Mouse (Mus musculus): Measurements from ENCODE around the gene Iqch.
A peak's percentile ranks its signal among the peaks of the same experiment; 100 is the strongest.

Gene Iqch

GRCm38 (mm10) chr9:63495786-63496185, 106.5 kb downstream of the Iqch start:
- DNase-seq (ENCODE audit: low spot score in 2 of 2) = no peak

GRCm38 (mm10) chr9:63493746-63494145, 108.5 kb downstream of the Iqch start:
- no peak for DNase-seq (ENCODE audit: low spot score in 2 of 2)

GRCm38 (mm10) chr9:63492291-63492690, 110.0 kb downstream of the Iqch start:
- DNase-seq (ENCODE audit: low spot score in 2 of 2) = no peak

- no peak for DNase-seq (ENCODE audit: low spot score in 2 of 2)
Measured at GRCm38 (mm10) chr9:63490521-63491307, 111.6 kb downstream of the Iqch start.

- DNase-seq (ENCODE audit: low spot score in 2 of 2) = no peak
Measured at GRCm38 (mm10) chr9:63489156-63489555, 113.1 kb downstream of the Iqch start.

GRCm38 (mm10) chr9:63465561-63465960, 136.7 kb downstream of the Iqch start:
- no peak for DNase-seq (ENCODE audit: low spot score in 2 of 2)

GRCm38 (mm10) chr9:63462296-63462695, 140.0 kb downstream of the Iqch start:
- peak; percentile 56 to 86 for DNase-seq (ENCODE audit: low spot score in 2 of 2)

- no peak for DNase-seq (ENCODE audit: low spot score in 2 of 2)
Measured at GRCm38 (mm10) chr9:63456401-63456800, 145.9 kb downstream of the Iqch start.

GRCm38 (mm10) chr9:63454341-63454740, 148.0 kb downstream of the Iqch start:
- no peak for DNase-seq (ENCODE audit: low spot score in 2 of 2)

GRCm38 (mm10) chr9:63450531-63451030, 151.7 kb downstream of the Iqch start:
- no peak for DNase-seq (ENCODE audit: low spot score in 2 of 2)

GRCm38 (mm10) chr9:63443695-63444094, 158.6 kb downstream of the Iqch start:
- DNase-seq (ENCODE audit: low spot score in 2 of 2) = no peak

GRCm38 (mm10) chr9:63430652-63431051, 171.6 kb downstream of the Iqch start:
- DNase-seq (ENCODE audit: low spot score in 2 of 2) = no peak

GRCm38 (mm10) chr9:63421096-63421736, 181.1 kb downstream of the Iqch start:
- DNase-seq (ENCODE audit: low spot score in 2 of 2) = no peak

GRCm38 (mm10) chr9:63420396-63420795, 181.9 kb downstream of the Iqch start:
- DNase-seq (ENCODE audit: low spot score in 2 of 2) = no peak

GRCm38 (mm10) chr9:63400176-63400575, 202.1 kb downstream of the Iqch start:
- DNase-seq (ENCODE audit: low spot score in 2 of 2) = no peak

- DNase-seq (ENCODE audit: low spot score in 2 of 2) = no peak
Measured at GRCm38 (mm10) chr9:63399463-63399815, 202.9 kb downstream of the Iqch start.

- peak; percentile 97 to 99 for DNase-seq (ENCODE audit: low spot score in 2 of 2)
Measured at GRCm38 (mm10) chr9:63398611-63399462, 203.5 kb downstream of the Iqch start, which contains the start of gene 2300009A05Rik. 2300009A05Rik (minus strand) TSS chr9:63399246.

GRCm38 (mm10) chr9:63395612-63396011, 206.7 kb downstream of the Iqch start:
- no peak for DNase-seq (ENCODE audit: low spot score in 2 of 2)

- no peak for DNase-seq (ENCODE audit: low spot score in 2 of 2)
Measured at GRCm38 (mm10) chr9:63391307-63391706, 211.0 kb downstream of the Iqch start.

- no peak for DNase-seq (ENCODE audit: low spot score in 2 of 2)
Measured at GRCm38 (mm10) chr9:63382761-63383160, 219.5 kb downstream of the Iqch start.

GRCm38 (mm10) chr9:63380326-63380725, 222.0 kb downstream of the Iqch start:
- DNase-seq (ENCODE audit: low spot score in 2 of 2) = no peak

GRCm38 (mm10) chr9:63378174-63378573, 224.1 kb downstream of the Iqch start:
- no peak for DNase-seq (ENCODE audit: low spot score in 2 of 2)
